Mouse (Mus musculus) small intestine, adult 10 weeks (tissue): Measurements from ENCODE around the gene Ada. TPM values are rescaled to one million over a fixed set of nuclear protein-coding genes. Genes with fewer than 3 reads are reported as not detected.

Experiments used
- polyA plus RNA-seq: library from polyadenylated mRNA; stranded (reverse); fragments of 350-450 nt; fragmentation: Illumina TruSeq; extraction: RNeasy Lipid Tissue Mini Kit (QIAGEN cat#74804); gene quantifications from one replicate; pipeline ENCODE4 v1.2.3, GENCODE M21; 2014; ENCODE audit warnings: low replicate concordance

Gene Ada
- 111 TPM for polyA plus RNA-seq

DNA sequence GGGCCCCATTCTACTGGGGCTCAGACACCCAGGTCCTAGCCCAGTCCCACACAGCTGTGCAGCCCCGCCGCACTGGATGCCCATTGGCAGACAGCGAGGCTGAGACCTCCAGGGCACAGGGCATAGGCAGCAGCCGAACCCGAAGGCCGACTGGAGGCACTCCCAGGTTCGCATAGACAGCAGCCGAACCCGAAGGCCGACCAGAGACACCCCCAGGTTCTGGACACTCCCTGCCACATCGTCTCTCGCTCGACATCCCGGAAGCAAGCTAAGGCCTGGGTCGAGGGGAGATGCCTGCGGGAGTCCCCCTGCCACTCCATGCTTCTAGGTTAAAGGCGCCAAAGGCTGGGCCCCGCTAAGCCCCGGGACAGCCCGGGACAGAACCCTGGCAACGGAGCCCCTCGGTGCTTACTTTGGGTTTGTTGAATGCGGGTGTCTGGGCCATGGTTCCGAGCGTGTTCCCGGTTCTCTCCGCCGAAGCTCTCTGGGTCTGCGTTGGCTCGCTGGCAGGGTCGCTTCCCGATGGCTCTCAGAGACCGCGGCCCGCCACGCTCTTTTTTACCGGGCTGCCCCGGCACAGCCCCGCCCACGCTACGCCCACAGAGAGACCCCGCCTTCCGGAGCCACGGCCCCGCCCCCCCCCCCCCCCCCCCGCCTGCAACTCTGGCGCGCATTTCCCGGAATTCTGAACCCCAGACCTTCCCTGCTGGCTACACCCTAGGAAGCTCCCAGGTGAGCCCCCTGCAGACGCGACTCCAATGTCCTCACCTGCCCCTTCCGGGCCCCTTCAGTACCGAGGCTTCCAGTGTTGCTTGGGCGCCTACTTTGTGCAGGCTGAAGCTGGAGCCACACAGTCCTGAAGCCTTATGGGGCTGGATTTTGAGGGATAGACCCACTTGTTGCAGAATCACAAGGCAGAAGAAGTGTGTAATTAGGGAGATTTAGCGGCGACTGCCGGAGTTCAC is at the start of gene Ada:
Ada (minus strand) TSS at position 593 of the 965 bp plus-strand sequence.

Other genes starting within 250 kb of the Ada start
- 100.0 TPM for gene Hnf4a, start 243.4 kb downstream of the Ada start, polyA plus RNA-seq
- gene Ttpal, start 147.9 kb downstream of the Ada start, polyA plus RNA-seq = 19.2 TPM
- gene Serinc3, start 105.1 kb downstream of the Ada start, polyA plus RNA-seq = 770 TPM
- 50.9 TPM for gene Pkig, start 91.9 kb downstream of the Ada start, polyA plus RNA-seq
- not detected for gene Ccn5, start 70.6 kb upstream of the Ada start, polyA plus RNA-seq
- not detected for gene Kcnk15, start 103.4 kb upstream of the Ada start, polyA plus RNA-seq
- not detected for gene Rims4, start 168.4 kb upstream of the Ada start, polyA plus RNA-seq
- gene Ywhab, start 244.7 kb upstream of the Ada start, polyA plus RNA-seq = 198 TPM